Mouse (Mus musculus): ENCODE results near the gene Myo16. TPM values are rescaled to one million over a fixed set of nuclear protein-coding genes. Genes with fewer than 3 reads are reported as not detected.
A peak's percentile ranks its signal among the peaks of the same experiment; 100 is the strongest.

The Myo16 gene
- polyA plus RNA-seq (2015; fragmentation: Nextera tagmentation; extraction: Ambion mirVana) = 0.25 and 0.44 TPM in 2 replicates

- peak; percentile 83 for ATAC-seq (ENCODE audit: low read depth)
These were observed at the start of gene Myo16 for GRCm38 (mm10) chr8:10153611-10154438. TSS of gene Myo16 (plus strand) at chr8:10153911.

GRCm38 (mm10) chr8:10108516-10109271 lies 45.0 kb upstream of the Myo16 start:
- H3K27ac ChIP-seq (ENCODE audit: low read length) = no peak overlapping the region
- H3K4me2 ChIP-seq (ENCODE audit: low read depth, low read length) = no peak overlapping the region
- no peaks in the 10 kb centered on the region for H3K4me1 ChIP-seq (replicated peaks; ENCODE audit: control insufficient read depth, insufficient read depth, low read length)
- no peaks in the 10 kb centered on the region for H3K9me3 ChIP-seq (ENCODE audit: control insufficient read depth, low read length)
- ATAC-seq (ENCODE audit: low read depth) = no peak
- no peak overlapping the region for H3K9ac ChIP-seq (ENCODE audit: low read length)
- H3K27me3 ChIP-seq (ENCODE audit: control insufficient read depth, insufficient read depth, low read depth, low read length) = no peaks in the 10 kb centered on the region
- no peak overlapping the region for H3K4me3 ChIP-seq (ENCODE audit: low read length)
- H3K36me3 ChIP-seq (ENCODE audit: control insufficient read depth, insufficient read depth, low read length) = no peaks in the 10 kb centered on the region
- WGBS = 80% methylated on average over 8 of the region's 8 CpGs

More at GRCm38 (mm10) chr8:10153611-10154438, at the start of gene Myo16:
- Histone ChIP-seq H3K9me3 (ENCODE audit: control insufficient read depth, low read length) (no peaks in the 10 kb centered on the region), H3K4me2 (ENCODE audit: low read depth, low read length) (peak within 1 kb of the TSS; percentile 89), H3K27ac (ENCODE audit: low read length) (no peak within 1 kb of the TSS), H3K4me3 (ENCODE audit: low read length) (peak within 1 kb of the TSS; percentile 59), H3K36me3 (ENCODE audit: control insufficient read depth, insufficient read depth, low read length) (no peaks in the 10 kb centered on the region), H3K27me3 (ENCODE audit: control insufficient read depth, insufficient read depth, low read depth, low read length) (peaks cover 5% of the 10 kb centered on the region; the same call in 1 of the 2 replicates), H3K9ac (ENCODE audit: low read length) (peak within 1 kb of the TSS; percentile 61), H3K4me1 (replicated peaks; ENCODE audit: control insufficient read depth, insufficient read depth, low read length) (no peaks in the 10 kb centered on the region)
- WGBS = under 1% methylated on average over 60 of the region's 61 CpGs

- ATAC-seq (ENCODE audit: low read depth) = no peak
- Histone ChIP-seq H3K27ac (ENCODE audit: low read length) (no peak overlapping the region), H3K27me3 (ENCODE audit: control insufficient read depth, insufficient read depth, low read depth, low read length) (no peaks in the 10 kb centered on the region), H3K36me3 (ENCODE audit: control insufficient read depth, insufficient read depth, low read length) (no peaks in the 10 kb centered on the region), H3K4me3 (ENCODE audit: low read length) (no peak overlapping the region), H3K4me1 (replicated peaks; ENCODE audit: control insufficient read depth, insufficient read depth, low read length) (no peaks in the 10 kb centered on the region), H3K9ac (ENCODE audit: low read length) (no peak overlapping the region), H3K4me2 (ENCODE audit: low read depth, low read length) (no peak overlapping the region), H3K9me3 (ENCODE audit: control insufficient read depth, low read length) (no peaks in the 10 kb centered on the region)
- 83% methylated on average over 5 of the region's 5 CpGs for WGBS
These were observed 31.0 kb upstream of the Myo16 start for GRCm38 (mm10) chr8:10122749-10123148.

- WGBS = 56% methylated on average over 2 of the region's 2 CpGs
- ATAC-seq (ENCODE audit: low read depth) = no peak
- Histone ChIP-seq H3K27ac (ENCODE audit: low read length) (no peak overlapping the region), H3K4me3 (ENCODE audit: low read length) (no peak overlapping the region), H3K9ac (ENCODE audit: low read length) (no peak overlapping the region), H3K27me3 (ENCODE audit: control insufficient read depth, insufficient read depth, low read depth, low read length) (no peaks in the 10 kb centered on the region), H3K36me3 (ENCODE audit: control insufficient read depth, insufficient read depth, low read length) (no peaks in the 10 kb centered on the region), H3K4me1 (replicated peaks; ENCODE audit: control insufficient read depth, insufficient read depth, low read length) (no peaks in the 10 kb centered on the region), H3K4me2 (ENCODE audit: low read depth, low read length) (no peak overlapping the region), H3K9me3 (ENCODE audit: control insufficient read depth, low read length) (no peaks in the 10 kb centered on the region)
These were observed 30.3 kb upstream of the Myo16 start for GRCm38 (mm10) chr8:10123412-10123811.

- 78% methylated on average over 4 of the region's 4 CpGs for WGBS
- H3K9me3 ChIP-seq (ENCODE audit: control insufficient read depth, low read length) = no peaks in the 10 kb centered on the region
- H3K4me2 ChIP-seq (ENCODE audit: low read depth, low read length) = no peak overlapping the region
- no peaks in the 10 kb centered on the region for H3K4me1 ChIP-seq (replicated peaks; ENCODE audit: control insufficient read depth, insufficient read depth, low read length)
- H3K27me3 ChIP-seq (ENCODE audit: control insufficient read depth, insufficient read depth, low read depth, low read length) = no peaks in the 10 kb centered on the region
- no peak overlapping the region for H3K27ac ChIP-seq (ENCODE audit: low read length)
- H3K9ac ChIP-seq (ENCODE audit: low read length) = no peak overlapping the region
- no peak overlapping the region for H3K4me3 ChIP-seq (ENCODE audit: low read length)
- ATAC-seq (ENCODE audit: low read depth) = no peak
- no peaks in the 10 kb centered on the region for H3K36me3 ChIP-seq (ENCODE audit: control insufficient read depth, insufficient read depth, low read length)
These were observed 28.0 kb upstream of the Myo16 start for GRCm38 (mm10) chr8:10125684-10126083.

GRCm38 (mm10) chr8:10130513-10131414 lies 22.9 kb upstream of the Myo16 start:
- Histone ChIP-seq H3K4me2 (ENCODE audit: low read depth, low read length) (no peak overlapping the region), H3K27ac (ENCODE audit: low read length) (no peak overlapping the region), H3K36me3 (ENCODE audit: control insufficient read depth, insufficient read depth, low read length) (no peaks in the 10 kb centered on the region), H3K4me3 (ENCODE audit: low read length) (no peak overlapping the region), H3K27me3 (ENCODE audit: control insufficient read depth, insufficient read depth, low read depth, low read length) (no peaks in the 10 kb centered on the region), H3K4me1 (replicated peaks; ENCODE audit: control insufficient read depth, insufficient read depth, low read length) (no peaks in the 10 kb centered on the region), H3K9me3 (ENCODE audit: control insufficient read depth, low read length) (no peaks in the 10 kb centered on the region), H3K9ac (ENCODE audit: low read length) (no peak overlapping the region)
- peak; percentile 88 for ATAC-seq (ENCODE audit: low read depth)
- WGBS = 42% methylated on average over 15 of the region's 15 CpGs

- no peak for ATAC-seq (ENCODE audit: low read depth)
- Histone ChIP-seq H3K27me3 (ENCODE audit: control insufficient read depth, insufficient read depth, low read depth, low read length) (no peaks in the 10 kb centered on the region), H3K4me2 (ENCODE audit: low read depth, low read length) (no peak overlapping the region), H3K27ac (ENCODE audit: low read length) (no peak overlapping the region), H3K36me3 (ENCODE audit: control insufficient read depth, insufficient read depth, low read length) (no peaks in the 10 kb centered on the region), H3K4me1 (replicated peaks; ENCODE audit: control insufficient read depth, insufficient read depth, low read length) (no peaks in the 10 kb centered on the region), H3K9ac (ENCODE audit: low read length) (no peak overlapping the region), H3K9me3 (ENCODE audit: control insufficient read depth, low read length) (no peaks in the 10 kb centered on the region), H3K4me3 (ENCODE audit: low read length) (no peak overlapping the region)
- WGBS = 29% methylated on average over 8 of the region's 8 CpGs
These were observed 14.2 kb upstream of the Myo16 start for GRCm38 (mm10) chr8:10139536-10139935.

- no peak overlapping the region for H3K4me3 ChIP-seq (ENCODE audit: low read length)
- H3K9me3 ChIP-seq (ENCODE audit: control insufficient read depth, low read length) = no peaks in the 10 kb centered on the region
- H3K36me3 ChIP-seq (ENCODE audit: control insufficient read depth, insufficient read depth, low read length) = no peaks in the 10 kb centered on the region
- no peak for ATAC-seq (ENCODE audit: low read depth)
- H3K4me2 ChIP-seq (ENCODE audit: low read depth, low read length) = no peak overlapping the region
- 77% methylated on average over 10 of the region's 10 CpGs for WGBS
- H3K27ac ChIP-seq (ENCODE audit: low read length) = no peak overlapping the region
- H3K9ac ChIP-seq (ENCODE audit: low read length) = no peak overlapping the region
- no peaks in the 10 kb centered on the region for H3K27me3 ChIP-seq (ENCODE audit: control insufficient read depth, insufficient read depth, low read depth, low read length)
- H3K4me1 ChIP-seq (replicated peaks; ENCODE audit: control insufficient read depth, insufficient read depth, low read length) = no peaks in the 10 kb centered on the region
These were observed 9.8 kb upstream of the Myo16 start for GRCm38 (mm10) chr8:10143961-10144360.

Measured in lung, embryonic 16.5 days (tissue).